ENCODE assay signal across 8 mouse cellular contexts in genomic region chrX:10718021-10718837, GRCm38 (mm10). TPM values are rescaled to one million over a fixed set of nuclear protein-coding genes. Genes with fewer than 3 reads are reported as not detected.
DNase-seq lines count a peak whose midpoint lies in the region; ATAC-seq and TF ChIP-seq lines count a peak whose summit lies in the region.

No protein-coding gene starts in this region.

- no peak for TF ChIP-seq CTCF in cortical plate, adult 2 months (IDR thresholded peaks at IDR 0.05; ENCODE audit: extremely low read depth, insufficient read depth, low read length)
- no peak for TF ChIP-seq CTCF in liver, adult 2 months (IDR thresholded peaks at IDR 0.05; ENCODE audit: low read depth, low read length)

- peak overlapping the region; percentile 96 for H3K27ac ChIP-seq in cortical plate, adult 2 months (ENCODE audit: insufficient read depth, low read length)
- peak overlapping the region; percentile 71 for H3K27ac ChIP-seq in kidney, embryonic 14.5 days (ENCODE audit: low read depth, low read length)
- H3K27ac ChIP-seq in liver, adult 2 months (replicated peaks; ENCODE audit: insufficient read depth, low read depth, low read length) = peak overlapping the region; percentile 85
- H3K27ac ChIP-seq in neural tube, embryonic 15.5 days (replicated peaks) = peak overlapping the region; percentile 85

- H3K9me3 ChIP-seq in kidney, embryonic 14.5 days (ENCODE audit: control insufficient read depth, low read length) = no peaks in the 10 kb centered on the region
- no peaks in the 10 kb centered on the region for H3K9me3 ChIP-seq in neural tube, embryonic 15.5 days (replicated peaks)

- H3K27me3 ChIP-seq in kidney, embryonic 14.5 days (ENCODE audit: control insufficient read depth, insufficient read depth, low read length) = no peaks in the 10 kb centered on the region
- H3K27me3 ChIP-seq in liver, adult 2 months (ENCODE audit: control insufficient read depth, insufficient read depth, low read length) = no peaks in the 10 kb centered on the region
- H3K27me3 ChIP-seq in neural tube, embryonic 15.5 days (replicated peaks) = no peaks in the 10 kb centered on the region

- peaks cover 7% of the 10 kb centered on the region; the same call in 1 of the 2 replicates for H3K79me2 ChIP-seq in liver, adult 2 months (ENCODE audit: control insufficient read depth, insufficient read depth, low read length)

- no peak for ATAC-seq in kidney, embryonic 14.5 days (ENCODE audit: low FRiP score, low TSS enrichment)
- ATAC-seq in neural tube, embryonic 15.5 days (ENCODE audit: low FRiP score) = peak; percentile 43; the same call in 1 of the 2 replicates

- peak overlapping the region; percentile 82 for H3K4me3 ChIP-seq in cortical plate, adult 2 months (ENCODE audit: insufficient read depth, low read length)
- peak overlapping the region; percentile 50 for H3K4me3 ChIP-seq in kidney, embryonic 14.5 days (ENCODE audit: low read length)
- H3K4me3 ChIP-seq in liver, adult 2 months (ENCODE audit: insufficient read depth, low read depth, low read length) = peak overlapping the region; percentile 99
- H3K4me3 ChIP-seq in neural tube, embryonic 15.5 days (replicated peaks) = peak overlapping the region; percentile 55

- H3K4me2 ChIP-seq in kidney, embryonic 14.5 days (replicated peaks; ENCODE audit: low read depth, low read length) = peak overlapping the region; percentile 65
- H3K4me2 ChIP-seq in neural tube, embryonic 15.5 days = peak overlapping the region; percentile 58

- intact Hi-C loops in gastrocnemius, postnatal 36 days (cut with DNase I) = loop anchor here (10.0 kb wide), 1 partner anchor 63 kb away; no protein-coding TSS in a partner anchor

- no peaks in the 10 kb centered on the region for H3K36me3 ChIP-seq in kidney, embryonic 14.5 days (ENCODE audit: control insufficient read depth, insufficient read depth, low read length)
- H3K36me3 ChIP-seq in liver, adult 2 months (ENCODE audit: control insufficient read depth, insufficient read depth, low read length) = no peaks in the 10 kb centered on the region
- H3K36me3 ChIP-seq in neural tube, embryonic 15.5 days = no peaks in the 10 kb centered on the region

- no peak for TF ChIP-seq POLR2A in cortical plate, adult 2 months (IDR thresholded peaks at IDR 0.05; ENCODE audit: extremely low read depth, insufficient read depth, low read length)
- no peak for TF ChIP-seq POLR2A in liver, adult 2 months (IDR thresholded peaks at IDR 0.05; ENCODE audit: extremely low read depth, insufficient read depth, low read length)

- WGBS in kidney, embryonic 14.5 days = 22% methylated on average over 61 of the region's 61 CpGs
- WGBS in liver, adult 2 months = under 1% methylated on average over 56 of the region's 61 CpGs
- WGBS in neural tube, embryonic 15.5 days = 19% methylated on average over 61 of the region's 61 CpGs

- DNase-seq in ovary, postnatal 36 days (ENCODE audit: low spot score) = peak; percentile 25
- no peak for DNase-seq in ovary, adult 18-20 months (ENCODE audit: low spot score)
- peak; percentile 6 to 18 for DNase-seq in gastrocnemius, postnatal 36 days
- peak; percentile 11 for DNase-seq in liver, adult 2 months (ENCODE audit: extremely low read depth, low read depth, low spot score)
- DNase-seq in thymus, postnatal 14 days = peak; percentile 33

- H3K4me1 ChIP-seq in cortical plate, adult 2 months (ENCODE audit: control insufficient read depth, insufficient read depth, low read length) = no peaks in the 10 kb centered on the region
- H3K4me1 ChIP-seq in kidney, embryonic 14.5 days (ENCODE audit: control insufficient read depth, insufficient read depth, low read length) = no peaks in the 10 kb centered on the region
- peaks cover 8% of the 10 kb centered on the region; the same call in 1 of the 2 replicates for H3K4me1 ChIP-seq in liver, adult 2 months (ENCODE audit: control insufficient read depth, insufficient read depth, low read length)
- H3K4me1 ChIP-seq in neural tube, embryonic 15.5 days = peaks cover 8% of the 10 kb centered on the region

- peak overlapping the region; percentile 69 for H3K9ac ChIP-seq in kidney, embryonic 14.5 days (ENCODE audit: low read depth, low read length)
- H3K9ac ChIP-seq in liver, adult 2 months (ENCODE audit: low read depth, low read length) = peak overlapping the region; percentile 98
- peak overlapping the region; percentile 66 for H3K9ac ChIP-seq in neural tube, embryonic 15.5 days (replicated peaks)

RNA-seq across cellular contexts. Expression of gene Mid1ip1, which starts 3.4 kb away (rescaled TPM):
- polyA plus RNA-seq in cortical plate, adult 2 months (2012; rRNA removed) = 101 and 108 TPM in 2 replicates
- total RNA-seq in gastrocnemius, postnatal 36 days (2021) = 10 to 100 TPM; 21.4 to 21.6 TPM
- 23.3 and 36.8 TPM in 2 replicates for polyA plus RNA-seq in kidney, embryonic 14.5 days (2014; fragmentation: Nextera tagmentation; extraction: Ambion mirVana)
- 31.1 and 37.0 TPM in 2 replicates for total RNA-seq in liver, adult 2 months (2014; rRNA removed)
- polyA plus RNA-seq in liver, adult 2 months (2012; rRNA removed) = 66.0 and 70.1 TPM in 2 replicates
- polyA plus RNA-seq in neural tube, embryonic 15.5 days (2015; fragmentation: Nextera tagmentation; extraction: Ambion mirVana) = 97.6 and 112 TPM in 2 replicates
